In the genomic region with DNA sequence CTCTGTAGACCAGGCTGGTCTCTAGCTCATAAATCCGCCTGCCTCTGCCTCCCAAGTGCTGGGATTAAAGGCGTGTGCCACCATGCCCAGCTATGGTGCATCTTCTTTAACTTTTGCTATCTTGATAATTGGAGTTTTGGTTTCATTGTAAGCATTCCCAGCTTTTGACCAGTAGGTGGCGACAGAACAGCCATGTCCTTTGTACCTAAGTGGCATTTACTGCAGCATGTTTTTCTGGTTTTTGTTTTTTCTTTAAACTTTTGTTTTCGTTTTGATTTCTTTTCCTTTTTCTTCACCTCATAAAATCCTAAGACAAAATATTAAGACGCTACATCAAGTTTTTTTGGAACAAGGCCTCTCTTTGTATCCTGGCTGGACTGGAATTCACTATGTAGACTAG, we compare ENCODE assay signal across 9 mouse cellular contexts.
A peak's percentile ranks its signal among the peaks of the same experiment; 100 is the strongest.
DNase-seq lines count a peak whose midpoint lies in the region; ATAC-seq lines count a peak whose summit lies in the region.
"Had no signal": no experiment of that assay in that cellular context is flagged by ENCODE, and none has a peak within 500 bp of the region (broad histone marks: within the 10 kb centered on the region; RNA-seq: fewer than 3 reads in every experiment).

No protein-coding gene starts in this region.

- no peaks in the 10 kb centered on the region for H3K4me1 ChIP-seq in forebrain, embryonic 14.5 days (ENCODE audit: control insufficient read depth, insufficient read depth, low read length)
- H3K4me1 ChIP-seq in forebrain, embryonic 12.5 days: 0 out of 2 replicates have a peak, but pooled peaks cover 3% of the 10 kb centered on the region
- H3K4me1 ChIP-seq: neural tube, embryonic 12.5 days had no signal

- no peak overlapping the region for H3K27ac ChIP-seq in forebrain, embryonic 14.5 days (ENCODE audit: low read depth, low read length)
- no peak overlapping the region for H3K27ac ChIP-seq in forebrain, embryonic 12.5 days
- H3K27ac ChIP-seq: neural tube, embryonic 12.5 days had no signal

- 20% methylated on average over 5 of the region's 5 CpGs for WGBS in forebrain, embryonic 14.5 days
- 26% methylated on average over 5 of the region's 5 CpGs for WGBS in forebrain, embryonic 12.5 days

- no peaks in the 10 kb centered on the region for H3K9me3 ChIP-seq in forebrain, embryonic 14.5 days (replicated peaks; ENCODE audit: control insufficient read depth, low read length)
- no peaks in the 10 kb centered on the region for H3K9me3 ChIP-seq in forebrain, embryonic 12.5 days
- H3K9me3 ChIP-seq: neural tube, embryonic 12.5 days had no signal

- peak; percentile 75 for DNase-seq in forebrain, embryonic 14.5 days (ENCODE audit: low spot score)
- peak; percentile 55 to 56 for DNase-seq in right cerebral cortex, adult 2 months (ENCODE audit: low spot score in 2 of 2)
- no peak for DNase-seq in right cerebral cortex, postnatal 36 days (ENCODE audit: low spot score in 2 of 2)
- DNase-seq in cerebellum, postnatal 36 days: peak; percentile 27 to 47
- peak; percentile 39 to 62 for DNase-seq in left cerebral cortex, postnatal 25 days (ENCODE audit: low spot score in 2 of 2)
- peak; percentile 16 for DNase-seq in thymus, postnatal 4 days
- DNase-seq in frontal cortex, postnatal 10 days (ENCODE audit: low spot score in 2 of 2): no peak

- H3K4me2 ChIP-seq in forebrain, embryonic 14.5 days (ENCODE audit: low read length): no peak overlapping the region
- no peak overlapping the region for H3K4me2 ChIP-seq in forebrain, embryonic 12.5 days
- H3K4me2 ChIP-seq: neural tube, embryonic 12.5 days had no signal

- no peak overlapping the region for H3K9ac ChIP-seq in forebrain, embryonic 14.5 days (ENCODE audit: low read length)
- H3K9ac ChIP-seq in forebrain, embryonic 12.5 days: no peak overlapping the region
- H3K9ac ChIP-seq: neural tube, embryonic 12.5 days had no signal

- H3K36me3 ChIP-seq in forebrain, embryonic 14.5 days (ENCODE audit: control insufficient read depth, insufficient read depth, low read length): no peaks in the 10 kb centered on the region
- no peaks in the 10 kb centered on the region for H3K36me3 ChIP-seq in forebrain, embryonic 12.5 days (replicated peaks)
- H3K36me3 ChIP-seq: neural tube, embryonic 12.5 days had no signal

- H3K4me3 ChIP-seq in forebrain, embryonic 14.5 days (ENCODE audit: low read depth, low read length): no peak overlapping the region
- H3K4me3 ChIP-seq in forebrain, embryonic 12.5 days (replicated peaks): no peak overlapping the region
- H3K4me3 ChIP-seq: neural tube, embryonic 12.5 days had no signal

- ATAC-seq in forebrain, embryonic 14.5 days: no peak
- ATAC-seq in forebrain, embryonic 12.5 days (ENCODE audit: low FRiP score): no peak

- H3K27me3 ChIP-seq in forebrain, embryonic 14.5 days (replicated peaks; ENCODE audit: control insufficient read depth, insufficient read depth, low read length): no peaks in the 10 kb centered on the region
- H3K27me3 ChIP-seq in forebrain, embryonic 12.5 days: no peaks in the 10 kb centered on the region
- H3K27me3 ChIP-seq: neural tube, embryonic 12.5 days had no signal

- intact Hi-C loops in left cerebral cortex, postnatal 25 days (cut with DNase I): loop anchor here (10.0 kb wide), 1 partner anchor 751 kb away; no protein-coding TSS in a partner anchor

Comparison
In these comparisons a context has a peak if more than half of its experiments do, and no peak if none do; other contexts are left out.
1. DNase-seq: peak in forebrain, embryonic 14.5 days (single experiment), right cerebral cortex, adult 2 months (2 of 2), cerebellum, postnatal 36 days (2 of 2), left cerebral cortex, postnatal 25 days (2 of 2) and thymus, postnatal 4 days (single experiment); none in right cerebral cortex, postnatal 36 days (0 of 2) and frontal cortex, postnatal 10 days (0 of 2).